Comparison of ENCODE assay signal across 16 mouse cellular contexts in the genomic region with DNA sequence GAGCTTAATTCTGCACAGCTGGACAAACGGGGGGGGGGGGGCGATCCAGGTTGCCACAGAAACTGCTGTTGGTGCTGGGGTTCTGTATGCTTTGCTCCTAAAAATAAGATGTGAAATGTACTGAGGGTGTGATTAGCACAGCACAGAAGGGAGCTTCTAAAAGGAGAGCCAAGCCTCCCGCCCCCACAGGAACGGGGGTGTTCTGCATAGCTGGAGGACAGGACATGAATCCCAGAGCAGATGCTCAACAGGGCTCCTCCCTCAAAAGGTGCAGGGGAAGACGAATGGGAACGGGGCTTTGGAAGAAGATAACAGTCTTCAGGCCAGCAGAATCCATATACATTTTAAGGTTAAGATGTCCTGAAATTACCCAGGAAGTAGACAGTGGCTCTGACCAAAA. TPM values are rescaled to one million over a fixed set of nuclear protein-coding genes. Genes with fewer than 3 reads are reported as not detected.
DNase-seq lines count a peak whose midpoint lies in the region; ATAC-seq and TF ChIP-seq lines count a peak whose summit lies in the region.
"Had no signal": no experiment of that assay in that cellular context is flagged by ENCODE, and none has a peak within 500 bp of the region (broad histone marks: within the 10 kb centered on the region; RNA-seq: fewer than 3 reads in every experiment).

No protein-coding gene starts in this region.

- TF ChIP-seq CTCF in cortical plate, adult 2 months (IDR thresholded peaks at IDR 0.05; ENCODE audit: extremely low read depth, insufficient read depth, low read length), result no peak

- peak; percentile 97 for DNase-seq in brain, adult 2 months (ENCODE audit: low read depth, low spot score)
- DNase-seq in layer of hippocampus, adult 9-11 months, result peak; percentile 95
- DNase-seq in left cerebral cortex, postnatal 36 days (ENCODE audit: low spot score in 2 of 2), result peak; percentile 87 to 92
- no peak for DNase-seq in gastrocnemius, adult 8-10 months (ENCODE audit: low spot score in 2 of 2)
- no peak for DNase-seq in adrenal gland, adult 18-20 months (ENCODE audit: low spot score in 2 of 2)
- DNase-seq: adrenal gland, adult 8-10 months had no signal

- ATAC-seq in hindbrain, embryonic 12.5 days (ENCODE audit: low FRiP score), result no peak
- ATAC-seq: forebrain, embryonic 15.5 days; hindbrain, embryonic 16.5 days; Patski had no signal

- H3K9ac ChIP-seq in hindbrain, embryonic 12.5 days, result no peak overlapping the region
- H3K9ac ChIP-seq: forebrain, embryonic 15.5 days; limb, embryonic 15.5 days; lung, embryonic 15.5 days; midbrain, embryonic 12.5 days; neural tube, embryonic 12.5 days had no signal

- TF ChIP-seq POLR2A in cortical plate, adult 2 months (IDR thresholded peaks at IDR 0.05; ENCODE audit: extremely low read depth, insufficient read depth, low read length), result no peak

- no peaks in the 10 kb centered on the region for H3K36me3 ChIP-seq in hindbrain, embryonic 12.5 days
- H3K36me3 ChIP-seq: forebrain, embryonic 15.5 days; limb, embryonic 15.5 days; lung, embryonic 15.5 days; midbrain, embryonic 12.5 days; neural tube, embryonic 12.5 days had no signal

- no peaks in the 10 kb centered on the region for H3K9me3 ChIP-seq in hindbrain, embryonic 12.5 days (replicated peaks)
- H3K9me3 ChIP-seq: forebrain, embryonic 15.5 days; limb, embryonic 15.5 days; lung, embryonic 15.5 days; midbrain, embryonic 12.5 days; neural tube, embryonic 12.5 days had no signal

- peaks cover 16% of the 10 kb centered on the region for H3K4me1 ChIP-seq in cortical plate, adult 2 months (ENCODE audit: control insufficient read depth, insufficient read depth, low read length)
- H3K4me1 ChIP-seq in hindbrain, embryonic 12.5 days, result no peaks in the 10 kb centered on the region
- H3K4me1 ChIP-seq: forebrain, embryonic 15.5 days; limb, embryonic 15.5 days; lung, embryonic 15.5 days; midbrain, embryonic 12.5 days; neural tube, embryonic 12.5 days had no signal

- intact Hi-C loops in left cerebral cortex, postnatal 36 days (cut with DNase I), result loop anchor here (1.0 to 2.0 kb wide), 2 partner anchors 32 to 57 kb away; partner anchors contain the start of gene Trim9

- H3K27me3 ChIP-seq in hindbrain, embryonic 12.5 days, result no peaks in the 10 kb centered on the region
- H3K27me3 ChIP-seq: CH12.LX; forebrain, embryonic 15.5 days; limb, embryonic 15.5 days; lung, embryonic 15.5 days; midbrain, embryonic 12.5 days; neural tube, embryonic 12.5 days had no signal

- 70% methylated on average over 6 of the region's 6 CpGs for WGBS in hindbrain, embryonic 12.5 days

- H3K27ac ChIP-seq in cortical plate, adult 2 months (ENCODE audit: insufficient read depth, low read length), result peak overlapping the region; percentile 88
- no peak overlapping the region for H3K27ac ChIP-seq in hindbrain, embryonic 12.5 days
- H3K27ac ChIP-seq: forebrain, embryonic 15.5 days; limb, embryonic 15.5 days; lung, embryonic 15.5 days; midbrain, embryonic 12.5 days; neural tube, embryonic 12.5 days had no signal

- no peak overlapping the region for H3K4me2 ChIP-seq in hindbrain, embryonic 12.5 days (replicated peaks)
- H3K4me2 ChIP-seq: forebrain, embryonic 15.5 days; limb, embryonic 15.5 days; lung, embryonic 15.5 days; midbrain, embryonic 12.5 days; neural tube, embryonic 12.5 days had no signal

- H3K4me3 ChIP-seq in cortical plate, adult 2 months (ENCODE audit: insufficient read depth, low read length), result no peak overlapping the region
- H3K4me3 ChIP-seq in hindbrain, embryonic 12.5 days, result no peak overlapping the region
- H3K4me3 ChIP-seq: forebrain, embryonic 15.5 days; limb, embryonic 15.5 days; lung, embryonic 15.5 days; midbrain, embryonic 12.5 days; neural tube, embryonic 12.5 days had no signal

RNA-seq across cellular contexts. Expression of gene Tmx1, which starts 48.6 kb away (rescaled TPM):
- polyA plus RNA-seq in cortical plate, adult 2 months (2012; rRNA removed), result 25.1 and 26.5 TPM in 2 replicates
- 10 to 100 TPM; 29.0 to 30.6 TPM for total RNA-seq in left cerebral cortex, postnatal 36 days (2021)
- 130 and 139 TPM in 2 replicates for polyA plus RNA-seq in hindbrain, embryonic 12.5 days (2016; fragmentation: Nextera tagmentation; extraction: Ambion mirVana)
- total RNA-seq in gastrocnemius, adult 8-10 months (2022), result 10 to 100 TPM in 3 of 4 experiments, 1 to 10 TPM in 1; 8.3 to 11.5 (median 11.0) TPM
- 10 to 100 TPM; 40.2 to 46.3 TPM for total RNA-seq in adrenal gland, adult 18-20 months (2021)

RNA-seq across cellular contexts. Expression of gene Trim9, which starts 56.9 kb away (rescaled TPM):
- polyA plus RNA-seq in cortical plate, adult 2 months (2012; rRNA removed), result 202 and 211 TPM in 2 replicates
- total RNA-seq in left cerebral cortex, postnatal 36 days (2021), result 100 to 1,000 TPM; 329 to 436 TPM
- polyA plus RNA-seq in hindbrain, embryonic 12.5 days (2016; fragmentation: Nextera tagmentation; extraction: Ambion mirVana), result 25.6 and 27.8 TPM in 2 replicates
- total RNA-seq in gastrocnemius, adult 8-10 months (2022), result under 1 TPM in 3 of 4 experiments, not detected in 1; 0.10 to 0.13 (median 0.12) TPM
- 1 to 10 TPM; 1.7 to 2.0 TPM for total RNA-seq in adrenal gland, adult 18-20 months (2021)
- total RNA-seq: CH12.LX had no signal
- polyA plus RNA-seq: Patski had no signal

Comparison
In these comparisons a context has a peak if more than half of its experiments do, and no peak if none do; other contexts are left out.
1. DNase-seq: peak in brain, adult 2 months (single experiment), layer of hippocampus, adult 9-11 months (single experiment) and left cerebral cortex, postnatal 36 days (2 of 2); none in gastrocnemius, adult 8-10 months (0 of 2) and adrenal gland, adult 18-20 months (0 of 2).
2. RNA of gene Trim9, which starts 56.9 kb away (total RNA-seq): 329 to 436 TPM in left cerebral cortex, postnatal 36 days; 1.7 to 2.0 TPM in adrenal gland, adult 18-20 months and 0.10 to 0.13 TPM in gastrocnemius, adult 8-10 months; every median in the first group is over 100 times any median in the second.